Mouse (Mus musculus) lung, adult 2 months (tissue): Measurements from ENCODE around the gene Atg2a.
A peak's percentile ranks its signal among the peaks of the same experiment; 100 is the strongest.

Source experiments
- CTCF ChIP-seq: fragments of 200-500 bp; IDR thresholded peaks from 2 replicates; pipeline ENCODE4 v1.5.1; 2011; ENCODE audit warnings: mild to moderate bottlenecking, low read length, control low read depth; ENCODE audit not compliant: insufficient read depth
- POLR2A ChIP-seq: fragments of 200-500 bp; IDR thresholded peaks from 2 replicates; pipeline ENCODE4 v1.6.1; 2011; ENCODE audit warnings: low read depth, mild to moderate bottlenecking, control low read depth, low read length, borderline replicate concordance; ENCODE audit errors: extremely low read depth

DNA sequence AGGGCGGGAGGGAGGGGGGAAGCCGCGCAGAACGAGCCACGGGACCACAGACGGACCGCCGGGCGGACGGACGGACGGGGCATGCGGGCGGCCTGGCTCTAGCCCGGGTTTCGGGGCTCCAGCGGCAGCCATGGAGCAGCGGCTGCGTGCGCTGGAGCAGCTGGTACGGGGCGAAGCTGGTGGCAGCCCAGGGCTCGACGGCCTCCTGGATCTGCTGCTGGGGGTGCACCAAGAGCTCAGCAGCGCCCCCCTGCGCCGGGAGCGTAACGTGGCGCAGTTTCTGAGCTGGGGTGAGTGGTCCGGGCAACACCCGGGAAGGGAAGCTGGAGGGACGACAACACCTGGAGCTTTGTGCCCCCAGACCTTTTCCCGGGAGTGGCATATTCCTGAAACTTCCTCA is 65.1 kb downstream of the Atg2a start:
- TF ChIP-seq POLR2A (peak; percentile 25; the same call in 1 of the 2 replicates), CTCF (peak; percentile 57)
